Mouse (Mus musculus): ENCODE measurements around the gene Cyp4f37. TPM values are rescaled to one million over a fixed set of nuclear protein-coding genes. Genes with fewer than 3 reads are reported as not detected.

Cyp4f37 gene
- total and polyA plus RNA-seq, 3 experiments = not detected

- TF ChIP-seq TAL1 (IDR thresholded peaks at IDR 0.05; ENCODE audit: low read length) (no peak), MYC (IDR thresholded peaks at IDR 0.05; ENCODE audit: low read depth, low read length) (no peak), POLR2A (IDR thresholded peaks at IDR 0.05; ENCODE audit: control insufficient read depth in 1 of 2, insufficient read depth in 1 of 2, low read depth in 1 of 2, low read length in 2 of 2, poor library complexity in 1 of 2) (no peak), USF2 (IDR thresholded peaks at IDR 0.05; ENCODE audit: borderline replicate concordance in 1 of 2, insufficient read depth in 1 of 2, low read depth in 1 of 2, low read length in 2 of 2) (no peak), ZNF384 (IDR thresholded peaks at IDR 0.05; ENCODE audit: low read depth, low read length) (no peak), GATA1 (IDR thresholded peaks at IDR 0.05; ENCODE audit: low read depth, low read length) (no peak), TCF12 (IDR thresholded peaks at IDR 0.05; ENCODE audit: low read depth, low read length) (no peak), BHLHE40 (IDR thresholded peaks at IDR 0.05; ENCODE audit: borderline replicate concordance, low read depth, low read length) (no peak), POLR2AphosphoS2 (IDR thresholded peaks at IDR 0.05; ENCODE audit: low read length) (no peak), CTCF (IDR thresholded peaks at IDR 0.05 in 2 of 3, conservative IDR thresholded peaks at IDR 0.05 in 1 of 3; ENCODE audit: control insufficient read depth in 1 of 3, insufficient read depth in 1 of 3, low read depth in 2 of 3, low read length in 3 of 3, poor library complexity in 1 of 3, severe bottlenecking in 1 of 3) (no peak), ETS1 (IDR thresholded peaks at IDR 0.05; ENCODE audit: low read depth, low read length) (no peak), ZC3H11A (IDR thresholded peaks at IDR 0.05; ENCODE audit: low read depth, low read length) (no peak), GABPA (IDR thresholded peaks at IDR 0.05; ENCODE audit: low read depth, low read length) (no peak), SIN3A (IDR thresholded peaks at IDR 0.05; ENCODE audit: low read length) (no peak)
- no peak for DNase-seq (ENCODE audit: low read depth, low spot score)
- no peaks in the 10 kb centered on the region for H3K9me3 ChIP-seq (replicated peaks; ENCODE audit: insufficient read depth, low read length)
- no peak overlapping the region for H3K9ac ChIP-seq (ENCODE audit: control insufficient read depth, low read depth, low read length, poor library complexity, severe bottlenecking)
- H3K4me1 ChIP-seq (ENCODE audit: control insufficient read depth in 1 of 2, insufficient read depth in 2 of 2, low read length in 2 of 2) = no peaks in the 10 kb centered on the region
- no peak overlapping the region for H3K27ac ChIP-seq (ENCODE audit: control insufficient read depth, low read depth, low read length)
- H3K4me3 ChIP-seq (ENCODE audit: control insufficient read depth in 1 of 2, insufficient read depth in 1 of 2, low read depth in 2 of 2, low read length in 2 of 2) = no peak overlapping the region
- H3K79me2 ChIP-seq (ENCODE audit: control insufficient read depth, insufficient read depth, low read length, poor library complexity) = no peaks in the 10 kb centered on the region
- H3K27me3 ChIP-seq (ENCODE audit: control insufficient read depth in 1 of 2, insufficient read depth in 2 of 2, low read length in 2 of 2) = no peaks in the 10 kb centered on the region; a peak in 1 of 4 replicates
- no peaks in the 10 kb centered on the region for H3K36me3 ChIP-seq (ENCODE audit: control insufficient read depth in 1 of 2, insufficient read depth in 2 of 2, low read length in 2 of 2)
These were observed 32.8 kb downstream of the Cyp4f37 start for GRCm38 (mm10) chr17:32653860-32654259.

GRCm38 (mm10) chr17:32657041-32657440 lies 35.9 kb downstream of the Cyp4f37 start:
- Histone ChIP-seq H3K27ac (ENCODE audit: control insufficient read depth, low read depth, low read length) (no peak overlapping the region), H3K4me1 (ENCODE audit: control insufficient read depth in 1 of 2, insufficient read depth in 2 of 2, low read length in 2 of 2) (no peaks in the 10 kb centered on the region), H3K36me3 (ENCODE audit: control insufficient read depth in 1 of 2, insufficient read depth in 2 of 2, low read length in 2 of 2) (no peaks in the 10 kb centered on the region), H3K9ac (ENCODE audit: control insufficient read depth, low read depth, low read length, poor library complexity, severe bottlenecking) (no peak overlapping the region), H3K4me3 (ENCODE audit: control insufficient read depth in 1 of 2, insufficient read depth in 1 of 2, low read depth in 2 of 2, low read length in 2 of 2) (no peak overlapping the region), H3K9me3 (replicated peaks; ENCODE audit: insufficient read depth, low read length) (no peaks in the 10 kb centered on the region), H3K27me3 (ENCODE audit: control insufficient read depth in 1 of 2, insufficient read depth in 2 of 2, low read length in 2 of 2) (no peaks in the 10 kb centered on the region; a peak in 1 of 4 replicates), H3K79me2 (ENCODE audit: control insufficient read depth, insufficient read depth, low read length, poor library complexity) (no peaks in the 10 kb centered on the region)
- no peak for TF ChIP-seq MEF2A (IDR thresholded peaks at IDR 0.05; ENCODE audit: extremely low read depth, insufficient replicate concordance, low read depth, low read length, poor library complexity, severe bottlenecking)
- no peak for TF ChIP-seq TBP (IDR thresholded peaks at IDR 0.05; ENCODE audit: low read depth, low read length)
- TF ChIP-seq UBTF (IDR thresholded peaks at IDR 0.05; ENCODE audit: borderline replicate concordance, insufficient read depth, low read depth, low read length) = no peak
- TF ChIP-seq ZKSCAN1 (IDR thresholded peaks at IDR 0.05; ENCODE audit: low read depth, low read length) = no peak
- TF ChIP-seq RAD21 (IDR thresholded peaks at IDR 0.05; ENCODE audit: low read depth, low read length) = no peak
- no peak for TF ChIP-seq POLR2A (IDR thresholded peaks at IDR 0.05; ENCODE audit: control insufficient read depth in 1 of 2, insufficient read depth in 1 of 2, low read depth in 1 of 2, low read length in 2 of 2, poor library complexity in 1 of 2)
- DNase-seq (ENCODE audit: low read depth, low spot score) = no peak

All from MEL (cell line).